Mouse (Mus musculus) kidney, postnatal 0 days (tissue): Measurements from ENCODE around the gene Kng2. TPM values are rescaled to one million over a fixed set of nuclear protein-coding genes. Genes with fewer than 3 reads are reported as not detected.

Experiments
- ATAC-seq: fragments of 200-750 bp; cut with Nextera tagmentation; replicated peaks from 2 replicates; pipeline ENCODE4 v1.8.0; 2017; ENCODE audit warnings: low read depth, moderate number of reproducible peaks, moderate TSS enrichment, moderate library complexity; ENCODE audit not compliant: low FRiP score
- DNase-seq: peaks from one replicate; pipeline ENCODE4 v3.0.0-alpha.2; 2016; ENCODE audit warnings: low spot score
- H3K27ac ChIP-seq: fragments of 300-500 bp; sonication (generic); 2 replicates; pipeline ENCODE4 v1.5.1; 2014; ENCODE audit warnings: mild to moderate bottlenecking
- H3K27me3 ChIP-seq: fragments of 300-500 bp; sonication (generic); 2 replicates; pipeline ENCODE4 v1.6.1; 2014; ENCODE audit warnings: low read length, mixed read lengths; ENCODE audit not compliant: insufficient read depth
- H3K36me3 ChIP-seq: fragments of 300-500 bp; sonication (generic); 2 replicates; pipeline ENCODE4 v1.6.1; 2014; ENCODE audit warnings: low read length, mixed read lengths; ENCODE audit not compliant: insufficient read depth
- H3K4me1 ChIP-seq: fragments of 300-500 bp; sonication (generic); replicated peaks from 2 replicates; pipeline ENCODE4 v1.6.1; 2014; ENCODE audit warnings: antibody characterized with exemption, low read length, mixed read lengths; ENCODE audit not compliant: insufficient read depth
- H3K4me2 ChIP-seq: fragments of 300-500 bp; sonication (generic); 2 replicates; pipeline ENCODE4 v1.6.1; 2014; ENCODE audit warnings: mild to moderate bottlenecking, low read length, moderate library complexity, mixed read lengths
- H3K4me3 ChIP-seq: fragments of 300-500 bp; sonication (generic); replicated peaks from 2 replicates; pipeline ENCODE4 v1.5.1; 2014; ENCODE audit warnings: low read depth, low read length
- H3K9ac ChIP-seq: fragments of 300-500 bp; sonication (generic); 2 replicates; pipeline ENCODE4 v1.6.1; 2014; ENCODE audit warnings: low read depth, low read length
- H3K9me3 ChIP-seq: fragments of 300-500 bp; sonication (generic); replicated peaks from 2 replicates; pipeline ENCODE4 v1.6.1; 2016; ENCODE audit warnings: low read length, inconsistent platforms, mixed read lengths
- CTCF ChIP-seq: IDR thresholded peaks from 2 replicates; pipeline ENCODE4 v1.5.1; 2016; ENCODE audit warnings: antibody characterized with exemption, low read depth, mild to moderate bottlenecking, moderate library complexity
- WGBS: fragments of 180-500 bp; shearing (Covaris S2); extraction: QIAGEN DNeasy Blood & Tissue Kit; methylation state at CpG from one replicate; pipeline ENCODE4 v1.1.7; 2014; 5-methylcytosine and 5-hydroxymethylcytosine counted together
- polyA plus RNA-seq: library from polyadenylated mRNA; unstranded; fragments of >200 nt; fragmentation: Nextera tagmentation; extraction: Ambion mirVana; gene quantifications from 2 replicates; pipeline ENCODE4 v1.2.1, GENCODE M21; 2015

The Kng2 gene
- polyA plus RNA-seq, 1 experiment from 2014 or later: 183 TPM

DNA sequence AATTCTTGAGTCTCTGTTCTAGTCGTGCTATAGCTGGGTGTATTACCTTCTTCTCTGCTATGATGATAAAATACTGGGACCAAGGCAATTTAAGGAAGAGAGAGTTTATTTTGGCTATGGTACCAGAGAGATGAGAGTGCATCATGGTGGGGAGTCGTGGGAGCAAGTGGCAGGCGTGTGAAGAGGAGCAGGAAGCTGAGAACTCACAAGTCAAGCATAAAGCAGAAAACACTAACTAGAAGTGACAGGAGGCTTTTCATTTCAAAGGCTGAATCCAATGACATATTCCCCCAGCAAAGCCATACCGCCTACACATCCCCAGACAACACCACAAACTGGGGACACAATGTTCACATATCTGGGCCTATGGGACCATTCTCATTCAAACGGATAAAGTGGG lies 67.0 kb downstream of the Kng2 start:
- no peak overlapping the region for H3K4me2 ChIP-seq
- no peak overlapping the region for H3K27ac ChIP-seq
- H3K27me3 ChIP-seq: no peaks in the 10 kb centered on the region
- no peaks in the 10 kb centered on the region for H3K4me1 ChIP-seq
- H3K36me3 ChIP-seq: no peaks in the 10 kb centered on the region
- ATAC-seq: no peak
- no peak overlapping the region for H3K9ac ChIP-seq
- DNase-seq: no peak
- 81% methylated on average over 5 of the region's 5 CpGs for WGBS
- H3K9me3 ChIP-seq: no peaks in the 10 kb centered on the region
- TF ChIP-seq CTCF: no peak
- no peak overlapping the region for H3K4me3 ChIP-seq

DNA sequence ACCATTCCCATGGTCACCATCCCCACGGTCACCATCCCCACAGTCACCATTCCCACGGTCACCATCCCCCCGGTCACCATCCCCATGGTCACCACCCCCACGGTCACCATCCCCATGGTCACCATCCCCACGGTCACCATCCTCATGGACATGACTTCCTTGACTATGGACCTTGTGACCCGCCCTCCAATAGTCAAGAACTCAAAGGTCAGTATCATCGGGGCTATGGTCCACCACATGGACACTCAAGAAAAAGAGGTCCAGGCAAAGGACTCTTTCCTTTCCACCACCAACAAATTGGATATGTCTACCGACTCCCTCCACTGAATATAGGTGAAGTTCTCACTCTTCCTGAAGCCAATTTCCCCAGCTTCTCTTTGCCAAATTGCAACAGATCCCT lies 68.2 kb downstream of the Kng2 start:
- Histone ChIP-seq H3K9ac (no peak overlapping the region), H3K27ac (no peak overlapping the region), H3K4me3 (no peak overlapping the region), H3K27me3 (no peaks in the 10 kb centered on the region), H3K4me2 (no peak overlapping the region), H3K4me1 (no peaks in the 10 kb centered on the region), H3K9me3 (no peaks in the 10 kb centered on the region), H3K36me3 (no peaks in the 10 kb centered on the region)
- WGBS: 96% methylated on average over 8 of the region's 8 CpGs
- ATAC-seq: no peak
- TF ChIP-seq CTCF: no peak
- no peak for DNase-seq

- H3K4me1 ChIP-seq: no peaks in the 10 kb centered on the region
- WGBS: 74% methylated on average over 11 of the region's 11 CpGs
- no peak for DNase-seq
- no peaks in the 10 kb centered on the region for H3K9me3 ChIP-seq
- no peaks in the 10 kb centered on the region for H3K27me3 ChIP-seq
- no peak for TF ChIP-seq CTCF
- no peak overlapping the region for H3K27ac ChIP-seq
- H3K36me3 ChIP-seq: no peaks in the 10 kb centered on the region
- H3K9ac ChIP-seq: no peak overlapping the region
- no peak for ATAC-seq
- no peak overlapping the region for H3K4me3 ChIP-seq
- H3K4me2 ChIP-seq: no peak overlapping the region
These were observed 73.2 kb downstream of the Kng2 start for GRCm38 (mm10) chr16:22956085-22956439.

DNA sequence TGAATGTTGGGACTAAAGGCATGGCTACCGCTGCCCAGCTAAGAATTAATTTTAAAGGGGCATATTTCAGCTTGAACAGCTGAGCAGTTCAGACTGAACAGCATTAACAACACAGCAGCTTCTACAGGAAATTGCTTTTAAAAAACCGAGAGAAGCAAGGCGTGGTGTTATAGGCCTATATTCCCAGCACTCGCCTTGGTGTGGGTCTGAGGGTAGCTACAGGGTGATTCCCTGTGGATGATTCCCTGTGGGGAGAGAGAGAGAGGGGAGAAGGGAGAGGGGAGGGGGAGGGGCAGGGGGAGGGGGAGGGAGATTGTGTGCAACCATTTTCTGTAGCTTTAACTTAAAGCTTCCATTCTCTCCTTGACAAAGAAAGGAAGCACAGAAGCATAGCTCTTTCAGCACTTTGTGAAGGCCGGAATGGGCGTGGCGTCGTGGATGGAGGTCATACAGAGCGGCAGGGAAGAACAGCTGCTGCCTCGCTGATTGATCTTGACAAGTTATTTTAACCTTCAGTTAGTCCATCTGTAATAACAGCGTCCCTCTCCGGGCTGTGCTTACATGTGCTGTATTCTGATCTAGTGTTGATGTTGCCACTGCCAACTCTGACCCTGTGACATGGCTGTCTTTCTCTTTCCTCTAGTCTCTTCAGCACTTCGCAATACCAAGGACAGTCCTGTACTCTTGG lies 73.7 kb downstream of the Kng2 start:
- H3K4me3 ChIP-seq: no peak overlapping the region
- no peaks in the 10 kb centered on the region for H3K4me1 ChIP-seq
- H3K36me3 ChIP-seq: no peaks in the 10 kb centered on the region
- H3K27ac ChIP-seq: no peak overlapping the region
- no peak overlapping the region for H3K9ac ChIP-seq
- 51% methylated on average over 13 of the region's 13 CpGs for WGBS
- H3K4me2 ChIP-seq: no peak overlapping the region
- ATAC-seq: no peak
- no peaks in the 10 kb centered on the region for H3K9me3 ChIP-seq
- peak; percentile 25 for DNase-seq
- TF ChIP-seq CTCF: no peak
- no peaks in the 10 kb centered on the region for H3K27me3 ChIP-seq

- H3K27ac ChIP-seq: no peak overlapping the region
- H3K4me2 ChIP-seq: no peak overlapping the region
- H3K4me3 ChIP-seq: no peak overlapping the region
- H3K9me3 ChIP-seq: no peaks in the 10 kb centered on the region
- no peak overlapping the region for H3K9ac ChIP-seq
- 31% methylated on average over 4 of the region's 4 CpGs for WGBS
- peak; percentile 59 for TF ChIP-seq CTCF
- peak; percentile 21 for DNase-seq
- no peak for ATAC-seq
- no peaks in the 10 kb centered on the region for H3K36me3 ChIP-seq
- H3K27me3 ChIP-seq: no peaks in the 10 kb centered on the region
- H3K4me1 ChIP-seq: no peaks in the 10 kb centered on the region
These were observed 76.2 kb downstream of the Kng2 start for GRCm38 (mm10) chr16:22953069-22953468.

DNA sequence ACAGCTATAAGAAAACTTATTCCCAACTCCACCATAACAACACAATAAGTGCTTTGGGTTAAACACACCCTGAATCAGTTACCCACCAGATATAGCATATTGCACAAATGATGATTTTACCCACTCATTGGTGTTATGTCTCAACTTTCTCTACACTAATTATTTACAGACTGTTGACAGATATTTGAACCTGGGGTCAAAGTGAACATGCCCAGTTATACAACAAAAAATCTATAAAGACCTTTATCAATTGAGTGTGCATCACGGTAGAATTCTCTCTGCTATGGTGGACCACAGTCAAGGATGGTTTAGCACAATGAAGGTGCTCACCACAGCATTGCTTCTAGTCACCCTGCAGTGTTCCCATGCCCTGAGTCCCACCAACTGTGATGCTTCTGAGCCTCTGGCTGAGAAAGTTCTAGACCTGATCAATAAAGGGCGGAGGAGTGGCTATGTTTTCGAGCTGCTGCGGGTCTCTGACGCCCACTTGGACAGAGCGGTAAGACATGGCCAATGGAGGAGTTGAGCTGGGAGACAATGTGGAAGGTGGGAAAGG lies 78.4 kb downstream of the Kng2 start, which contains the start of gene Hrg:
Gene Hrg (plus strand): TSS at position 233 of the 556 bp plus-strand sequence.
- TF ChIP-seq CTCF: no peak
- DNase-seq (no peak), ATAC-seq (no peak)
- Histone ChIP-seq H3K4me2 (no peak within 1 kb of the TSS), H3K4me3 (no peak within 1 kb of the TSS), H3K4me1 (no peaks in the 10 kb centered on the region), H3K9ac (no peak within 1 kb of the TSS), H3K9me3 (no peaks in the 10 kb centered on the region), H3K27ac (no peak within 1 kb of the TSS), H3K36me3 (no peaks in the 10 kb centered on the region), H3K27me3 (no peaks in the 10 kb centered on the region)
- WGBS: 90% methylated on average over 6 of the region's 6 CpGs
